Mouse (Mus musculus): ENCODE data around the gene Cdhr2. TPM values are rescaled to one million over a fixed set of nuclear protein-coding genes. Genes with fewer than 3 reads are reported as not detected.
A peak's percentile ranks its signal among the peaks of the same experiment; 100 is the strongest.

Gene Cdhr2
- polyA plus RNA-seq, 1 experiment from 2014 or later, result not detected

GRCm38 (mm10) chr13:54760906-54761305 lies 59.6 kb downstream of the Cdhr2 start:
- 72% methylated on average over 7 of the region's 7 CpGs for WGBS

GRCm38 (mm10) chr13:54765281-54766191 lies 64.3 kb downstream of the Cdhr2 start:
- DNase-seq, result no peak
- no peak for TF ChIP-seq CTCF (IDR thresholded peaks at IDR 0.05; ENCODE audit: low read depth)
- Histone ChIP-seq H3K4me2 (peak overlapping the region; percentile 51), H3K27ac (ENCODE audit: low read depth) (no peak overlapping the region), H3K9me3 (ENCODE audit: low read depth, low read length) (no peaks in the 10 kb centered on the region), H3K4me3 (ENCODE audit: low read depth, low read length) (peak overlapping the region; percentile 21; the same call in 1 of the 2 replicates), H3K27me3 (ENCODE audit: insufficient read depth, low read length) (peaks cover 46% of the 10 kb centered on the region), H3K36me3 (ENCODE audit: insufficient read depth) (no peaks in the 10 kb centered on the region), H3K4me1 (ENCODE audit: insufficient read depth) (no peaks in the 10 kb centered on the region), H3K9ac (no peak overlapping the region)
- no peak for ATAC-seq (ENCODE audit: insufficient read depth)
- 6% methylated on average over 44 of the region's 44 CpGs for WGBS

More at GRCm38 (mm10) chr13:54760906-54761305, 59.6 kb downstream of the Cdhr2 start:
- Histone ChIP-seq H3K9ac (no peak overlapping the region), H3K9me3 (ENCODE audit: low read depth, low read length) (no peaks in the 10 kb centered on the region), H3K4me3 (ENCODE audit: low read depth, low read length) (no peak overlapping the region), H3K36me3 (ENCODE audit: insufficient read depth) (no peaks in the 10 kb centered on the region), H3K4me2 (no peak overlapping the region), H3K27ac (ENCODE audit: low read depth) (no peak overlapping the region), H3K4me1 (ENCODE audit: insufficient read depth) (peaks cover 3% of the 10 kb centered on the region; the same call in 1 of the 2 replicates), H3K27me3 (ENCODE audit: insufficient read depth, low read length) (peaks cover 51% of the 10 kb centered on the region)
- no peak for TF ChIP-seq CTCF (IDR thresholded peaks at IDR 0.05; ENCODE audit: low read depth)
- no peak for ATAC-seq (ENCODE audit: insufficient read depth)
- no peak for DNase-seq

GRCm38 (mm10) chr13:54766192-54766768 lies 65.0 kb downstream of the Cdhr2 start, which contains the start of gene Sncb:
Gene Sncb (minus strand): TSS chr13:54766595.
- H3K4me2 ChIP-seq, result peak within 1 kb of the TSS; percentile 51
- under 1% methylated on average over 35 of the region's 35 CpGs for whole genome bisulfite sequencing
- peaks cover 46% of the 10 kb centered on the region for H3K27me3 ChIP-seq (ENCODE audit: insufficient read depth, low read length)
- H3K9ac ChIP-seq, result no peak within 1 kb of the TSS
- H3K4me1 ChIP-seq (ENCODE audit: insufficient read depth), result no peaks in the 10 kb centered on the region
- no peaks in the 10 kb centered on the region for H3K36me3 ChIP-seq (ENCODE audit: insufficient read depth)
- H3K9me3 ChIP-seq (ENCODE audit: low read depth, low read length), result no peaks in the 10 kb centered on the region
- DNase-seq (peak; percentile 75), ATAC-seq (ENCODE audit: insufficient read depth) (peak; percentile 28; the same call in 1 of the 2 replicates)
- no peak within 1 kb of the TSS for H3K27ac ChIP-seq (ENCODE audit: low read depth)
- peak; percentile 76 for TF ChIP-seq CTCF (IDR thresholded peaks at IDR 0.05; ENCODE audit: low read depth)
- H3K4me3 ChIP-seq (ENCODE audit: low read depth, low read length), result peak within 1 kb of the TSS; percentile 21; the same call in 1 of the 2 replicates

- Histone ChIP-seq H3K4me3 (ENCODE audit: low read depth, low read length) (no peak overlapping the region), H3K9me3 (ENCODE audit: low read depth, low read length) (no peaks in the 10 kb centered on the region), H3K4me1 (ENCODE audit: insufficient read depth) (no peaks in the 10 kb centered on the region), H3K9ac (no peak overlapping the region), H3K27me3 (ENCODE audit: insufficient read depth, low read length) (peaks cover 46% of the 10 kb centered on the region), H3K27ac (ENCODE audit: low read depth) (no peak overlapping the region), H3K4me2 (no peak overlapping the region), H3K36me3 (ENCODE audit: insufficient read depth) (no peaks in the 10 kb centered on the region)
- no peak for TF ChIP-seq CTCF (IDR thresholded peaks at IDR 0.05; ENCODE audit: low read depth)
- DNase-seq, result no peak
- no peak for ATAC-seq (ENCODE audit: insufficient read depth)
- WGBS, result 74% methylated on average over 4 of the region's 4 CpGs
Measured at GRCm38 (mm10) chr13:54767012-54767411, 65.8 kb downstream of the Cdhr2 start.

GRCm38 (mm10) chr13:54780592-54780991 lies 79.3 kb downstream of the Cdhr2 start:
- H3K4me1 ChIP-seq (ENCODE audit: insufficient read depth), result no peaks in the 10 kb centered on the region
- ATAC-seq (ENCODE audit: insufficient read depth), result no peak
- no peak overlapping the region for H3K27ac ChIP-seq (ENCODE audit: low read depth)
- H3K9ac ChIP-seq, result no peak overlapping the region
- 70% methylated on average over 3 of the region's 3 CpGs for WGBS
- peak; percentile 76 for DNase-seq
- H3K4me2 ChIP-seq, result no peak overlapping the region
- no peak overlapping the region for H3K4me3 ChIP-seq (ENCODE audit: low read depth, low read length)
- no peak for TF ChIP-seq CTCF (IDR thresholded peaks at IDR 0.05; ENCODE audit: low read depth)
- no peaks in the 10 kb centered on the region for H3K27me3 ChIP-seq (ENCODE audit: insufficient read depth, low read length)
- H3K9me3 ChIP-seq (ENCODE audit: low read depth, low read length), result no peaks in the 10 kb centered on the region
- H3K36me3 ChIP-seq (ENCODE audit: insufficient read depth), result no peaks in the 10 kb centered on the region

- DNase-seq (no peak), ATAC-seq (ENCODE audit: insufficient read depth) (no peak)
- Histone ChIP-seq H3K4me2 (no peak overlapping the region), H3K27me3 (ENCODE audit: insufficient read depth, low read length) (no peaks in the 10 kb centered on the region), H3K4me1 (ENCODE audit: insufficient read depth) (no peaks in the 10 kb centered on the region), H3K9ac (no peak overlapping the region), H3K9me3 (ENCODE audit: low read depth, low read length) (no peaks in the 10 kb centered on the region), H3K27ac (ENCODE audit: low read depth) (no peak overlapping the region), H3K36me3 (ENCODE audit: insufficient read depth) (no peaks in the 10 kb centered on the region), H3K4me3 (ENCODE audit: low read depth, low read length) (no peak overlapping the region)
- 75% methylated on average over 3 of the region's 3 CpGs for WGBS
- no peak for TF ChIP-seq CTCF (IDR thresholded peaks at IDR 0.05; ENCODE audit: low read depth)
Measured at GRCm38 (mm10) chr13:54781086-54781485, 79.8 kb downstream of the Cdhr2 start.

GRCm38 (mm10) chr13:54783235-54783634 lies 82.0 kb downstream of the Cdhr2 start:
- H3K9me3 ChIP-seq (ENCODE audit: low read depth, low read length), result no peaks in the 10 kb centered on the region
- no peak overlapping the region for H3K9ac ChIP-seq
- H3K4me2 ChIP-seq, result no peak overlapping the region
- H3K27me3 ChIP-seq (ENCODE audit: insufficient read depth, low read length), result no peaks in the 10 kb centered on the region
- DNase-seq (no peak), ATAC-seq (ENCODE audit: insufficient read depth) (no peak)
- H3K36me3 ChIP-seq (ENCODE audit: insufficient read depth), result no peaks in the 10 kb centered on the region
- 33% methylated on average over 2 of the region's 2 CpGs for WGBS
- no peak overlapping the region for H3K27ac ChIP-seq (ENCODE audit: low read depth)
- H3K4me3 ChIP-seq (ENCODE audit: low read depth, low read length), result no peak overlapping the region
- no peaks in the 10 kb centered on the region for H3K4me1 ChIP-seq (ENCODE audit: insufficient read depth)
- TF ChIP-seq CTCF (IDR thresholded peaks at IDR 0.05; ENCODE audit: low read depth), result no peak

Measured in lung, embryonic 14.5 days (tissue).